Mouse (Mus musculus): ENCODE measurements around the gene Pde7b.

Pde7b gene

DNA sequence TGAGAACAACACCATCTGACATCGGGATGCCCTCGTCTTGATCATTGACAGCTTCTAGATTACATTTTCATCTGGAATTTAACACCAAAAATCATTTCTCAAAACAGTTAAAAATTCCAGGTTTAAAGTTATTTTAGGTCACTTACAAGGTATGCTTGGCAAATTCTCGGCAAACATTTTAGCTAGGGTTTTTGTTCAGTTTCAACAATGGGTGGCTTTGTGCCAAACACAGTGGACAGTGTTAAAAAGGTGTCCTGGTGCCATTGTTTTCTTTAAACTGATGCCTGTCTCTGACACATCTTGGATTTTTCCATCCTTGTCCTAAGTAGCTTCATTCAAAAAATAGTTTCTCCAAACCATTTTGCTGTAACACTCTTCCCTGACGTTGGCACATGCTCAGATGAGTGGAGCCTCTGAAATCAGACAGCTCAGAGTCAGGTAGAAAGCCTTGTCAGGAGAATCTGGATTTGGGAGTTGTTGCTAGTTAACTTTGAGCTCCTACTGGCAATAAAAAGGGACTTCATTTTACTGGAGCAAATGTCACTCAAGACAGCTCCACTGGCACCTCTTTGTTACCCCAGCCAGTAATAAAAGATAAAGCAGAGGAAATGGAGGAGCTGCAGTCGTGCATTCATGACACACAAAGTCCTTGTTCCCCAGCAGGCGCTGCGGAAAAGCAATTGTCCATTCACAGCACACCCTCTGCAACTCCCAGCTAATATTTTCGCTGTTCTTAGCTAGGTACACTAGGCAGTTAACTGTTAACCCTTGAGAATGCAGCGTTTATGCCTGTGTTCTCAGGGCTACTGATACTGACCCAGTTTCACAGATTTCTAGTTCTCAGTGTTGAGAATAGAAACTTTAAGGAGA is 2.0 kb downstream of the Pde7b start:
- DNase-seq (ENCODE audit: low spot score): no peak

DNA sequence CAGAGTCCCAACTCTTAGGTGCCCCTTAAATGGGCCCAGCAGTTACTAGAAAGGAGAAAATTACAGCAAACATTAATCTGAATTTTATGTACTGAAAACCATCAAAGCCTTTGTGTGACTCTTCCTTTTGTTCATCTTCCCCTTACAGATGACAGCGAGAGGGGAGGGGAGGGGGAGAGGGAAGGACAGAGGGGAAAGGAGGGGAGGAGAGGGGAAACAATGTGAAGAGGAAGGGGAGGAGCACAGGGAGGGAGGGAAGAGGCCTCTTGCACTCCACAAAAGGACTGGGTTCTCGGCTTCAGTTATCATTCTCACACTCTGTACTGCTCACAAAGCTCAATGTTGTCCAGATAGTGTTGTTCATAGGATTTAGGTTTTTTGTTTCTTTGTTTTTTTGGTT is 5.7 kb downstream of the Pde7b start:
- DNase-seq (ENCODE audit: low spot score): no peak

DNA sequence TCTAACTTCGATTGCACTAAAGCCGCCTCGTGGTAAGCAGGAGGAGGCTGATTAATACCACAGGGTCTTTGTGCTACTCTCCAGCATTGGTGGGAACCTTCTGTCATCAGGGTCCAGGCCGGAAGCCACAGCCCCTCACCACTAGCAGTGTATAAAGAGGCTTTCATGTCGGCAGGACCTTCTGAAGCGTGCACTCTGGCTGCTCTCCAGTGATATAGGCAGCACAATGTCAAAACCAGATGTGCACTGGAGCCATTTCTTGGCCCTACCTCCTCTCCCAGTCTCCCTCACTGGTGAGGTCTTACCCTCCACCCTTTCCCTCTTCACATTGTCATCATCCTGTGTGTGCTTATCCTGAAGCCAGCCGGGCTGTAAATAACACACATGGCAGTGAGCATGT is 24.2 kb downstream of the Pde7b start:
- DNase-seq (ENCODE audit: low spot score): no peak

DNA sequence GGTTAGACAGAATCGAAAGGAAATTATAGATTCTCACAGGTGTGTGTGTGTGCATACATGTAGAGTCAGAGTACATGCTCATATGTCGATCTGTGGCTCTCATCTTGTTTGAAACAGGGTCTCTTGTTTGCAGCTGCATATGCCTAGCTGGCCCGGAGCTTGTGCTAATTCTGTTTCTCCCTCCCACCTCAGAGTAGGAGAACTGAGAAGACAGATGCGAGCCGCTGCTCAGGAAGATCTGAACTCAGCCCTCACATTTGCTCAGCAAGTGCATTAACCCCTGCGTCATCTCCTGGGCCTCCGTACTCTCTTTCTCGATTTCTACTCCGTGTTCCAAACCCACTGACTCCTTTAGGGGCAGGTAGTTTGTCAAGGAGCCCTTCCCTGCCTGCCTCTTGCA is 25.0 kb downstream of the Pde7b start:
- no peak for DNase-seq (ENCODE audit: low spot score)

DNA sequence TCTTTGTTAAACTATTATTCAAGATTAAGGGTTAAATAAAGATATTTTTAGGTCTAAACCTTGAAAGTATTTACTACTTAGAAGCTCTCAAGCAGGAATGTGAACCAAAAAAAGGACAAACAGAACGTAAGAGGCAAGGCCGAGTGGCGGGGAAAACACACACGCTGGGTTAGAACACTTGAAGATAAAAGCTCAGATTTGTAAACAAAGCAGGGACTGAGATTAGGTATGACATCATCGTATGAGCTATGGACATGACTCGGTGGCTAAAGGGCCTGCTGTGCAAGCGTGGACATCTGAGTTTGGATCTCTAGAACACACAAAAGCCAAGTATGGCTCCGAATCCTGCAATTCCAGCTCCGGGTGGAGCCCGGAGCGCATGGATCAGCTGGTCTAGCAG is 29.2 kb downstream of the Pde7b start:
- no peak for DNase-seq (ENCODE audit: low spot score)

DNA sequence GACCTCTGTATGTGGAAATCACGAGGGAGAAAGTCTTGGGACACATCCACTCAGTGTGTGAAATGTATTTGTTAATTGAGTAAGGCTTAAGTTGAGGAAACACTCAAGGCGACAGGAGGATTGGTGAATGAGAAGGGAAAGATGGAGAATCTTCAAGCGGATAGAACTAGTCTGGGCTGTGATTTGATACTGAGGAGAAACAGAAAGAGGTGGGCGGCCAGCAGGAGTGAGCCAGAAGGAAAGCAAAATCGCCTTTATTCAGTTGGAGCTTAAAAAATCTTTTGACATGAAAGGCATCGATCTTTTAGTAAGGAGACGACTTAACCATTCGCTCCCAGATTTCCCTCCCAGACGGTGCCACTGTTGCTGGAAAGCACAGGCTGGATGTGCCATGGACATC is 34.9 kb downstream of the Pde7b start:
- DNase-seq (ENCODE audit: low spot score): no peak

DNA sequence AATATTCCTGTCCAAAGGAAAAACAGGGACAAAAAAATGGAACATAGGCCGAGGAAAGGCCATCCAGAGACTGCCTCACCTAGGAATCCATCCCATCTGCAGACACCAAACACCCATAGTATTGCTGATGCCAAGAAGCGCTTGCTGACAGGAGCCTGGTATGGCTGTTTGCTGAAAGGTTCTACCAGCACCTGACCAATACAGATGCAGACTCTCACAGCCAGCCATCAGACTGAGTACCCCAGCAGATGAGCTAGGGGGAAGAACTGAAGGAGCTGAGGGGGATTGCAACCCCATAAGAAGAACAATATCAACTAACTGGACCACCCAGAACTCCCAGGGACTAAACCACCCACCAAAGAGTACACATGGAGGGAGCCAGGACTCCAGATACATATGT is 40.7 kb downstream of the Pde7b start:
- no peak for DNase-seq (ENCODE audit: low spot score)

DNA sequence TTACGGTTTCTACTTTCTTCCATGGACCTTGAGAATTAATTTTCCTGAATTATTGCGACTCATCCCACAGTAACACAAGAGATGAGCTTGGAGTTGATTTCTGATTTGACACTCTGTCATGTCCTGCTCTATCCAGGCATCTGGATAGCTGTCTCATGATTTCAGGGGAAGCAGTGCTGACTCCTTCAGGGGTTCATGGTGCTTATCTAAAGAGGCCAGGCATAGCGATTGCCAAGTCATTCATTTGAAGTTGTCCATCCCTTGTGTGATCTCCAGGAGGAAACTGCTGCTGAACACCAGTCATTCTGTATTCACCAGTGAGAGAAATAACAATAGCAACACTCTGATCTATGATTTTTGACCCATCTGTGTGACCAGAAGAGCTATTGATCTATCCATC is 43.9 kb downstream of the Pde7b start:
- DNase-seq (ENCODE audit: low spot score): no peak

DNA sequence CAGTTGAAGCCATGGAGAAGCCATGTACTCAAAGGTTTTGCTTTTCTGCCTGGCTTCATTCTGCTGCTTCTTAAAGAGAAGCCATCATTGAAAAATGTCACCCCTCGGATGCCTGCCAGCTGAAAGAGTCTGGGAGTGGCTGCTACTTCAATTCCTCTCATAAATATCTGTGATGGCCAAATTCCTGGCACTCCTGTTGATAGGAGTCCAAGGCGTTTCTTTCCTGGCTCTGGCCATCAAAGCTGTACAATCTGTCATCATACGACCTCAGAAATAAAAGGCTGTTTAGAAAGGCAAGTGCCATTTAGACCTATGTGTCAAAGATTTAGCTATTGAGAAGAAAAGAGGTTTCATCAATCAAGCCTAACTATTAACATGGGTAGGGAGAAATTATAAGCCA is 49.6 kb downstream of the Pde7b start:
- DNase-seq (ENCODE audit: low spot score): no peak

DNA sequence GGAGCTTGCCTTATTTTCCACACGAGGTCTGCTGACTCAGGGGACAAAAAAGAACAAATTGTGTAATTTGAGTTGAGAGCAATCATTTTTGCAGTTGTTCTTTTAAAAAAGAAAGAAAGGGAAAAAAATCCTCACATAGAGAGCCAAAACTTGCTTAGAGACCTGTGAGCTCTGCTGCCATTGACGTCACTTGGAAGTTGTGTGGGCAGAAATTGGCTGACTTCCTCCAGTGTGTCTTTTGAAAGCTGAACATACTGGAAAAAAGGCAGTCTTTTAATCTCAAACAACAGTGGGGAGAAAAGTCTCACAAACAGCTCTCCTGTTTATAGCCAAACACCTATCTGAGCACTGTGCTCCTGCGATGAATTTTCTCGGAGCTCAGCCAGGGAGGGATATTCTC is 51.1 kb downstream of the Pde7b start:
- no peak for DNase-seq (ENCODE audit: low spot score)

DNA sequence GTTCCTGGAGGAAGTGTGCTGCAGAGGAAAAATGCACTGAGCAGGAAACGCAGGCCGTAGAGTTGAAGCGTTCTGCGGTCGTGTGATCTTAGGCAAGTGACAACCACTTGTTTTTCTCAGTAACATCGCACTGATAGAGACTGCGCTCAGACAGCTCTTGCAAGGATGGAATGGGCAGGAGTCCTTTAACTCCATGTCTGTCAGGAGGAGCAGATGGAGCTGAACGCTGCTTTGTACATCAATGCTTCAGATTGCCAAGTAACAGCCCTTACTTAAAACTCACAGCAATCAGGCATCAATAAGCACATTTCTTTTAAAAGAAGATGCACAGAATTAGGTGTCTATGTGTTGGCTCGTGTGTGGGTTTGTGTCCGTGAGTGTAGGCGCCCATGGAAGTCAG is 52.3 kb downstream of the Pde7b start:
- DNase-seq (ENCODE audit: low spot score): no peak

DNA sequence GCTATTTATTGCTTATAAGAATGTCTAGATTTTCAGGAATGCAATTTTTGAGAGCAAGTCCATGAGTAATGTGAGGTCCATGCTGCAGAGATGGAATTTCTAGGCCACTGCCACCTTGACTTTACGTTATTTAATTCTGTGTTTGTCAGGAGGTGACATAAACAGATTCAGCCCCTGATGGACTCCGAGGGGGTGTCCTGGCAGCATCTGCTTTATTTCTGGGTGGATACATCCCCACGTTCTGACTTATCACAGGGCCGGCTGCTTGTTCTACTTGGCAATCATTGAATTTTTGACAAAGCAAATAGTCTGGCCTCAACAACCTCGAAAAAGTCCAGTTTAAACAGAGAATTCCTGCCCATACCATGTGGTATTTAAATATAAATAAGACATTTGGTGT is 53.3 kb downstream of the Pde7b start:
- no peak for DNase-seq (ENCODE audit: low spot score)

DNA sequence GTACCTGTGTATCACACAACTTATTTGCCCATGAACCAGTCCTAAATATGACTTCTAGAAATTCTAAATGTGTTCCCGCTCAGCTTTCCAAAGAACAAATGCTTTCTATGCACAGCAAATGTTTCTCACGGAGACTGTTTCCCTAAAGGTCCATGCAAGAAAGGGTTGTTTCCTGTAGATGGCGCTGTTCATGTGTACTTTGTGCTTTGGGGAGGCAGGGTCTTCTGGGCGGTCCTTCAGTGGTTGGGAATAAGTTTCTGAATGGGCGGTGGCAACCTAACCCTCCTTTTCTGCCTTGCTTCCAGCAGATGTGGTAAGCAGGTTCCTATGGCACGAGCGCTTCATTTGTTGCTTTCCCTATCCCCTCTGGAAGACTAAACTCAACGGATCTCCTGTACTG is 54.3 kb downstream of the Pde7b start:
- no peak for DNase-seq (ENCODE audit: low spot score)

DNA sequence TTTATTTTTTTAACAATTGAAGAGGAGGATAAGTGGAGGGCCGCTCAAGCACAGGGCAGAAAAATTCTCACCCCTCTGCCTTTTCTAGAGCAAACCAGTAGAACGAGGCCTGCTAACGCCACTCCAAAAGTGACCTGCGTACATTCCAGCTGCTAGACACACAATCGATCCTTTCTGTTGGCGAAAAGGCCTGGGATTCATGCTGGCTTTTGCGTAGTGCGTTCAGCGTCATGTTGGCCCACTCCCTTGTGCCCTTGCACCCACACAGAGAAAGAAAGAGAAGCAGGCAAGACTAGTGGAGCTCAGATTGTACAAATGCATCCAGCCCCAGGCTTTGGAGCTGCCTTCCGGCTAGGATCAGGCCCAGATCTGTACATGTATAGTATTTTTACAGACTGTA is 55.4 kb downstream of the Pde7b start:
- DNase-seq (ENCODE audit: low spot score): no peak

DNA sequence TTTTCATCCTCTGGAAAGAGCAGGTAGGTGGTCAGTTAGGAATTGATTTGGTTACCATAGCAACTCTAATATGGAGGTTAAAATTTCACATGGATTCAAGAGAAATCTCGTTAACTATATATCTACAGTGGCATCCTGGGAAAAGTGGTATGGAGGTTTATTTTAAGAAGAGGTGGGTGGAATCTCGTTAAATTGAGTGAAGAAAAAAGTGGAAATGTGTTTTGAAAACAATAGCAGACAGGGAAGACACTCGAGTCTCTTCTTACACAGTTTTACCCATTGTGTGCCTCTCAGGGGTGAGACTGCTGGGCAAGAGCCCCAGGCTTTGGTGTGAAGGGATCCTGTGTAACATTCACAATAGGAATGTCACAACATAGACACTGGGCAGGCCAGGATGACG is 56.3 kb downstream of the Pde7b start:
- no peak for DNase-seq (ENCODE audit: low spot score)

DNA sequence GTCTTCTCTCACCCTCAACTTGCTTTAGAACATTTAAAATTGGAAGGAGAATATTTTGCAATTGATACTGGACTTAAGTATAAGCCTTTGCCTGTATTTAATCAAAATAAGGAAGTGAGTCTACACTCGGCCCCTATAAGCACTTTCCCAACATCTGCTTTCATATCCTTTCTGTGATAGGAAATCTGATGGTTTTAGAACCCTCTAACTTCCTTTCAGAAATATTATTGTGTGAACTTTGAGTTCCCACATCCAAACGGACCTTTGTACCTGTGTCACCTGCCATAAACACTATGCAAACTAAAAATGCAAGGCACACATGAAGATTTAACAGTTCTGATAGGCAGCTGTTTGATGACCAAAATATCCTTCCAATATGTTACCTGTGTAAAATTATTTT is 58.2 kb downstream of the Pde7b start:
- DNase-seq (ENCODE audit: low spot score): no peak

DNA sequence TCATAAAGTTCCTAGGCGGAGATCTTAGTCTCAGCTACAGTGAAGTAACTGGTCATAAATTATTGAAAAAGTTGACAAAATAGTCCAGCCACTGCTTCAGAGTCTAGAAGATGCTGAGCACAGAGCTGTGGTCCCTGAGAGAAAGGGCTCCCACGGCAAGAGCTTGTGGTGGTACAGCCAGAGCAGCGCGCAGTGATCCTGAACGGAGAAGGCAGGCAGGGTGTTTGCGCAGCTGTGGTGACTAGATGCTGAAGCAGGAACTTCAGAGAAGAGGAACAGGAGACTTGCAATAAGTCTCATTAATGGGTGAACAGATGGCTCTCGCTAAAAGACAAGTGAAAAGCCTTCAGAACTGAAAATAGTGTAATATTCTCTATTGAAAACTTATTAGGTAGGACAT is 61.9 kb downstream of the Pde7b start:
- no peak for DNase-seq (ENCODE audit: low spot score)

DNA sequence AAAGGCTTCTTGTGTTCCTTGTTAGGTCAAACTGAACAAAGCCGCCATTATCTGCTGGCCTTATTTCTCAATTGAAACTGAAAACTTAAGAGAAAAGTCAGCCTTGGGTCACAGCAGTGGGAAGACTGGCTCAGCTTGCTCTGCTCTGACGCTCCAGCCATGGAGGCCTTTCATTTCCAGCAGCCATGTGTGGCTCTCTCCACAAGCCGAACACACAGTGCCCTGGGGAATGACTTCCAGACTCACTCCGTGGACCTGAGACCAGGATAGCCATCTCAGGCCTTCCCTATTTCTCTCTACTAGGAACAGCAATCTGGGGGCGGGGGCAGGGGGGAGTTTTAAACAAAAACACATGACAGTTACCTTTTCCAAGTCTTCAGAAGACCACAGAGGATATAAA is 63.2 kb downstream of the Pde7b start:
- DNase-seq (ENCODE audit: low spot score): no peak

DNA sequence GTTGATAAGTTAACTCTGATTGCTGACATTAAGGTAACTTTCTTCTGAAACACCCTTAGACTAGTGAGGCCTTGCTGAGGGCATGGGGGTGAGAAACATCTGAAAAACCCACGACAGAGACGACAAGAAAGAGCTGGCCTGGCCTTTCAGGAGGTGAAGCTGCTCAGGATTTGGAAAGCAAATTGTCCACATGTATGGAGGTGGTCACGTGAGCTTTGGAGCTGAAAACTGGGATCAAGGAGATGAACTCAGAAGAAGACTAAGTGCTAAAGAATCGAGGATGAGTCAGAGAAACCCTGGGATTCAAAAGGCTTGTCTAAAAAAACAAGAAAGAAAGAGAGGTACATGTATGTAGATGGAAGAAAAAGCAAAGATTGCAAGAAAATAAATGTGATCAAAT is 65.2 kb downstream of the Pde7b start:
- no peak for DNase-seq (ENCODE audit: low spot score)

DNA sequence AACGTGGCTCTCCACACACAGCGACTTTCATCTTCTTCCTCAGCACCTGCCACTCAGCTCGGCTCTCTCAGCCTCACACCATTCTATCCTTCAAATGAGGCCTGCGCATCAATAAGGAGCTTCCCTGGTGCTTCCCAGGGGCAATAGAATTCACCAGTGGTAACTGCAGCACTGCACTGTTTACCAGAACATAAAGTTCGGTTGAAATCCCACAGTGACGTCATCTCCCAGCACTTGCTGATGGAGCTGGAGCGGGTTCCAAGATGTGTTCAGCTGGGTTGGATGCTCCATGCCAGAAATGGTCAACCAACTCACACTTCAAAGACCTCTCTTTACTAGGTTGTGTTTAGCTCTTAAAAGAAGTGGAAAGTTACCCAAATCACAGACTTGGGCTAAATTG is 65.6 kb downstream of the Pde7b start:
- DNase-seq (ENCODE audit: low spot score): no peak

DNA sequence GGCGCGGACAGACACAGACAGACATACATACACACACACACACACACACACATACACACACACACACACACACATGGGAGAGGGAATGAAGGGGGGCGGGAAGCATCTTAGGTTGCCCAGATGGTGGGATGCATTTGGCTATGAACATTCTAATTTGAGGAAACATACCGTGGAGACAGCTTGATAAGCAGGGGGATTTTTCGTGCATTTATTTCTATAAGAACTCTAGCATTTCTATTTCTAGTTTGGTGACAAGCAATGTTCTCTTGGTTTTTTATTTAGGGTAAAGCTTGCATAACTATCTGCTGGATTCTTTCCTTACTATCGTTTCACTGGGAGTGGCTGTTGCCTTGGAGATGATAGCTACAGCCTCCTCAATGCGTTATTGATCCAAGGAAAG is 66.2 kb downstream of the Pde7b start:
- DNase-seq (ENCODE audit: low spot score): no peak

DNA sequence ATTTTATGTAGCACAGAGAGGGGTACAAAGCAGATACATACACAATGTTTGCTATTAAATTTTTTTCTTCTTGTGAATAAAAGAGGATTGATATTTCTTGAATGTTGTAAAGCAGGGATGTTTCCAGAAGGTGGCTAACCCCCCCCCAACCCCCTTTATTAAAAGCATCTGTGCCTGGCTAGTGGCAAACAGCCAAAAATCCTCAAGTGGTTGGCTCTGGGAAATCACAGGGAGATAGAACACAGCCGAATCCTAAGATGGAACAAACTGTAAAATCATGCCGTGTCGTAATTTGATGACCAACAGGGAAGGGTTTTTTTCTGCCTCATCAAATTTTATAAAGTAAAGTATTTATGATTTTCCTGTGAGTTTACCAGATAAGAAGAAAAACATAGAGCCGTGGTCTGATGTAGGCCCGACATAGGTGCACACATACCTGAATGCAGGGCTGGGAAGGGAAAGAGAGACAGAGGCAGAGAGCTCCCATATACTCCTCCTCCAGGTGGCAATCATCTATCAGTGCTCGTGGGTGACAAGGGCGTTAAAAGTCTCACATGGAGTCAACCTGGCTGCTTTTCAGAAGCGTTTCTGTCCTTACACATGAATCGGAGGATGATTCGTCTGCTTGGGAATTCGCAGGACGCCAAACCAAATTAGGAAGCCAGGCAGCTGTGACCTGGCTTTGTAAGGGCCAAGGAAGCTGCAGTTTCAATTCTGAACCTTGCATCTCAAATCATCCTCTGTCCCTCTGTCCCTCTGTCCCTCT is 67.4 kb downstream of the Pde7b start:
- no peak for DNase-seq (ENCODE audit: low spot score)

DNA sequence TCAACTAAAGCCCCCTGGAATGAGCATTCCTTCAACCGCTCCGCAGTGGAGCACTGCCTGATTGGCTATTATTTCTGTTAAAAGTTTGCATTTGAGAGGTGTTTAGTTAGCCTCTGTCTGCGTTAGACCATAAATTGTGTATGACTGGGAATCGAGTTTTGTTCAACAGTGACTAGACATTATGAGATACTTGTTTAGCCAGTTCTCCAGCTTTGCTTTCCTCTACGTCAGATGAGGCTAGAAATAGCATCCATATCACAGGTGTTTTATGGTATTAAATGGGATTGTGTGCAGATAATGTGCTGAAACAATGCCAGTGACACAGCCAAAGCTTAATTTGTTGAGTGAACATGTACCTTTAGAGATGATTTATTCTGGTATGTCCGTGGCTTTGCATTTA is 70.3 kb downstream of the Pde7b start:
- DNase-seq (ENCODE audit: low spot score): no peak

DNA sequence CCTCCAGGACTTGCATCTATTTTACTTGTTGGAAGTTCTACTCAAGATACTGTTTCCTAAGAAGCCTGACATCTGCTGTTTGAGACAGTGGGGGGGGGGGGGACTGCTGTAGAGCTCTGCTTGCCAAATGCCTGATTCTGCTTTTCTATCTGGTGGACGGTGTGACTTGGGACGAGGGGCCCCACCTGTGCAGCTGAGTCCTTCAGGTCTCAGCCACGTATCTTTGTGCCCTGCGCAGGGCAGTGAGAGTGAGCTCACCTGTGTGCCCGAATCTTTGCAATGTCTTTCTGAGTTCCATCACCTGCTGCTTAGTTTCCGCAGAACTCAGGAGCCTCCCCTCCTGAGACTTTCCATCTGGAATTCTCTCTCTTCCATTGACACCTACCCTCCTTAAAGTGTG is 70.7 kb downstream of the Pde7b start:
- DNase-seq (ENCODE audit: low spot score): no peak

Measured in testis, postnatal 10 days (tissue).